Mouse (Mus musculus): ENCODE data around the gene Sgpl1. TPM values are rescaled to one million over a fixed set of nuclear protein-coding genes. Genes with fewer than 3 reads are reported as not detected.
"Not testable (repeated sequence)": the region's sequence is repeated elsewhere in the genome, so short reads cannot be mapped to it uniquely, and the experiment has no call there.

Gene Sgpl1
- total RNA-seq, 2 experiments from 2014 or later, result 20.4 to 22.8 TPM

DNA sequence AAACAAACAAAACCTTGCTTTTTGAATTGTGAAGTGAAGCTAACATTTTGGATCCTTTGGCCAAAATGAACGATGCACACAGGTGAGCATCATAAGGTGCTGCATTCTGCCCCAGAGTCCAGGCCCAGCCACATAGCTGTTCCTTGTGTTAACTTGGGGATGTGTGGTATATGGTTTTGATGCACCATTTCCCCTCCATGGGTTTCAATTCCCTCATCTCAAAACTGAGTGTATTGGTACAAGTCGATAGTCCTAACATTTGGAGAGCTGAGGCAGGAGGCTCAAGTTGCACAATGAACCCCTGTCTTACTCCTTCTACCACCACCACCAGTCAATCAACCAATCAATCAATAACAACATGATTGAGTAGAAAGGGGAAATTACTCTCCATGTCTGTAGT is 8.9 kb upstream of the Sgpl1 start:
- no peak for DNase-seq (ENCODE audit: low spot score in 2 of 2)

DNA sequence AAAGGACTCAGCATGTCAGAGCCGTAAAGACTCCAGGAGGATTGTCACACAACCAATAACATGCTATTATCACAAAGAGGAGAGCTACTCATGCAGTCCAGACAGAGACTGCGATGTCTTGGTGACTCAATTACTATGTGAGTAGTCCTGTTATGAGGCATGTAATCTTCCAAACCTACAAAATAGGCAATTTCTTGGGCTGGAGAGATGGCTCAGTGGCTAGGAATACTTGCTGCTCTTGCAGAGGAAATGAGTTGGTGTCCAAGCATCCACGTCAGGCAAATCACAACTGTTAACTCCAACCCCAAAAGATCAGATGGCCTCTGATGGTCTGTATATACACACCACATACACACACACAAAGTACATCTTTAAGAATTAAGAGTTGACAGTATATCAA is 8.1 kb upstream of the Sgpl1 start:
- DNase-seq (ENCODE audit: low spot score in 2 of 2), result no peak

- no peak for DNase-seq (ENCODE audit: low spot score in 2 of 2)
Measured at GRCm38 (mm10) chr10:61152131-61152530, 4.6 kb upstream of the Sgpl1 start.

DNA sequence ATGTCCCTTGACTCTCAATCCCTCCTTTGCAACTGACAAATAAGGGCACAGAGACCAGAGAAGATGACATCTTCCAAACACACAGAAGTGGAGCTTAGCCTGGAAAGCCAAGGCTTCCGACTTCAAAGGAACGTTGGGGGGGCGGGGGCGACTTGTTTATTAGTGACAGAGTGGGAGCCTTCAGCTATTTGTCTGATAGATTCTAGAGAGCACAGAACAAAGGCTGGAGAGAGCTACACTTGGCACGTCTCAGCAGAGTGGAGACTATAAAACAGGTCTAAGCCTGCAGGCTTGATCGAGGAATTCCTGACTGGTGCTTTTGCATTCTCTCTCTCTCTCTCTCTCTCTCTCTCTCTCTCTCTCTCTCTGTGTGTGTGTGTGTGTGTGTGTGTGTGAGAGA is 3.1 kb upstream of the Sgpl1 start:
- no peak for DNase-seq (ENCODE audit: low spot score in 2 of 2)

DNA sequence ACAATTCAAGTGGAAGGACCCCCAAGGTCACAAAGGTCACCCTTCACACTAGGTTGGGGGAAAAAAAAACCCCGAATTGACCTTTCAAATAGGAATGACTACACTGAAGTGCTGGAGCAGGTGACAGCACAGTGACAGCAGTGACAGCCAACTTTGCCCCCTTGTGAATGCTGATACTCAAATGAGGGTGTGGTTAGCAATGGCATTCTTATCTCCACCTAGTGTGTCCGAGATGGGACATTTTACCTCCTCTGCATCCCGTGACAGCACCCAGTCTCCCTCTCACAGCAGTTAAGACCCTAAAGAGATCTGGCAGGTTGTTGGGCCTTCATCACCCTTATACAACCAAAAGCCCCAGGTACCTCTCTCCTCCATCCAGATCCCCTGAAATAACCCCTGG is 2.0 kb upstream of the Sgpl1 start:
- no peak for DNase-seq (ENCODE audit: low spot score in 2 of 2)

DNA sequence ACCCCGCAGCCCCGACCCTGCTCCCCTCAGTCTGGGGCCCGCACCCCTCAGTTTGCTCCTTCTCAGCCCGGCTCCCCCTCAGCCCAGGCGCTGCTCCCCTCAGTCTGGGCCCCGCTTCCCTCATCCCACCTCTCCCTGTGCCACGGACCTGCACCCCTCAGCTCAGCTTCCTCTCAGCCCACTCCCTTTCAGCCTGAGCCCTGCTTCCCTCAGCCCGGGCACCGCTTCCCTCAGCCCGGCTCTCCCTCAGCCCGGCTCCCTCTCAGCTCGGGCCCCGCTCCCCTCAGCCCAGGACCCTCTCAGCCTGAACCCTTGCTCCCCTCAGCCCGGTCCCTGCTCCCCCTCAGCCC is 721 bp downstream of the Sgpl1 start:
- DNase-seq (ENCODE audit: low spot score in 2 of 2), result peak; percentile 3 to 6

- DNase-seq (ENCODE audit: low spot score in 2 of 2), result peak; percentile 3 to 39
Measured at GRCm38 (mm10) chr10:61146119-61146806, 1.2 kb downstream of the Sgpl1 start.

- no peak for DNase-seq (ENCODE audit: low spot score in 2 of 2)
Measured at GRCm38 (mm10) chr10:61145766-61146118, 1.8 kb downstream of the Sgpl1 start.

GRCm38 (mm10) chr10:61143343-61143742 is 4.2 kb downstream of the Sgpl1 start:
- no peak for DNase-seq (ENCODE audit: low spot score in 2 of 2)

DNA sequence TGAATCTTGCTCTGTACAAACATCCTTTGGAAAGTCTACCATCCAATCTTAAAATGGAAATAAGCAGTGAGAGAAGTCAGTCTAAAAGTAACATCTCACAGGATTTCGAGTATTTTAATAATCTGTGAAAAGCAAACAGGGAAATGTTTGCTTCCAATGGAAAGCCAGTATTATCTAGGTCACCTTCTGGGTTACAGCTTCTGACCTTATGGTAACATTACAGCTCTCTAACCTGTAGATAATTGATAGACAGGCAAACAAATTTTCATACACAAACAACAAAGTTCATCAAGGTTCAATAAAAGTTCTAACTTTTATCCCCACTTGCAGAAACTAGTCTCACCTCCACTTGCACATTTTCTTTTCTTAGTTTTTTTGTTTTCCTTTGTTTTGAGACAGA is 9.9 kb downstream of the Sgpl1 start:
- no peak for DNase-seq (ENCODE audit: low spot score in 2 of 2)

GRCm38 (mm10) chr10:61135226-61135839 is 12.2 kb downstream of the Sgpl1 start:
- no peak for DNase-seq (ENCODE audit: low spot score in 2 of 2)

DNA sequence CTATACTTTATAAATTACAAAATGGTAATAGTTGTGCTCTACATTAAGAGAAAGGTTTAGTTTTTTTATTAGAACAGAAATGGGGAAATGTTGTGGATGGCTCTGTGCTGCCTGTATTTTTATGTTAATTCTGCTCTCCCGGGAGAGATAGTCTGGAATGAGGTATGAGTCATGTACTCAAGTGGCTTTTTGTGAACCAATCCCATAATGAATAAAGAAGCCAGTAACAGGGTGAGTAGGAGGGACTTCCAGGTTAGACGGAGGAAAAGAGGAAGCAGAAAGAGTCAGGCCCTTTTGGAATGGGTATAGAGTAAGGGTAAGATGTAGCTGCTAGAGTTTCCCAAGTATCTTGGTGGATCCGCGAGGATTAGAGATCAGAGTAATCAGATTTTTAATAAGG is 13.5 kb downstream of the Sgpl1 start:
- DNase-seq (ENCODE audit: low spot score in 2 of 2), result no peak

GRCm38 (mm10) chr10:61130959-61131358 is 16.5 kb downstream of the Sgpl1 start:
- DNase-seq (ENCODE audit: low spot score in 2 of 2), result no peak

DNA sequence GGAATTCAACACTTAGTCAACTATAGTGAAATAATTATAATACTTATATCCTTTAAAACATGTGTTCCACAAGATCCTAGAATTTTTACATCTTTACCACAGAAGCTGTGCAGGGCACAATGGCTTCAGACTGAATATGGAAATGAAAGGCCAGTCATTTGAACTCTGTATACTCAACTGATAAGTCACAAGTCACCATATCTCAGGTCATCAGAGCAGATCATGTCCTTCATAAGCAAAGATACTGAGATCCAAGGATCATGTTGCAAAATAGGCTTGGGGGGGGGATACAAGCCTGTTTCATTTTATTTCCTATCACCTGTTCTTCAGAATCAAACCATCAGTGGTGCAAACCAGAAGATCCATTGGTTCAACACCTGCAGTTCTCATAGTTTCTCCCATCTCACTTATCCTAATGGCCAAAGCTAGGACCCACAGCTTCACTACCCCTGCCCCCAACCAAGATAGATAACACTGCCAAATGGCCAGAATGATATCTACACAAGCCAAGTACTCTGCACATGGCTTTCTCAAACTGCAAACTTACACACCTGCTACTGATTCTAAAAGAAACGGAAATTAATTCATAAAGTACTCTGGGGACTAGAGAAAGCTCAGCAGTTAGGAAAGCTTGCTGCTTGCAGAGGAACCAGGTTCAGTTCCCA is 18.7 kb downstream of the Sgpl1 start:
- no peak for DNase-seq (ENCODE audit: low spot score in 2 of 2)

GRCm38 (mm10) chr10:61124462-61124861 is 23.0 kb downstream of the Sgpl1 start:
- no peak for DNase-seq (ENCODE audit: low spot score in 2 of 2)

DNA sequence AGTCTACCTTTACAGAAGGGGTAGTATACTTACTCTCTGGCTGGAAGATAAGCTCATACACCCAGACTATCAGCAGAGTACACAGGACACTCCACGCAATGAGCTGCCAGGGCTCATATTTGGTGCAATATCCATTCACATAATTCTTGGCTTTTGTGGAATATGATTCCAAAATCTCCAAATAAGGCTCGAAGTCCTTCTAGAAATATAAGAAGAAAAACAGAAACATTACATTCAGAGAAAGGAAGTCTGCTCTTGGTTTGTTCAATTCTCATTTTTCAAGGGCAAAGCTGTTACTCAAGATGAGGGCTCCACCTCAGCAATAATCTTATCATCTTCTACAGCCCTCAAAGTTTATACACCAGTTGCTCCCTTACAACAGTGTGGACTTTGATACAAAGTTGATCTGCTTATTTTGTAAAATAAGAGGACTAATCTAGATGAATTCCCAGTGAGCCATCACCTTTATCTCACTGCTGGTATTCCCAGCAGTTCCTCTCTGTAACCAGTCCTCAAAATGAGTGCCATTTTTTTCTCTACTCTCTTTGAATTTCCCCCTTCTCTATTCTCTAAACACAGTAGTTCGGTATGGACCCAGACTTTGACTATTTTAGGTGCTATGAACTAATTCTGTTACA is 24.1 kb downstream of the Sgpl1 start:
- DNase-seq (ENCODE audit: low spot score in 2 of 2), result no peak

DNA sequence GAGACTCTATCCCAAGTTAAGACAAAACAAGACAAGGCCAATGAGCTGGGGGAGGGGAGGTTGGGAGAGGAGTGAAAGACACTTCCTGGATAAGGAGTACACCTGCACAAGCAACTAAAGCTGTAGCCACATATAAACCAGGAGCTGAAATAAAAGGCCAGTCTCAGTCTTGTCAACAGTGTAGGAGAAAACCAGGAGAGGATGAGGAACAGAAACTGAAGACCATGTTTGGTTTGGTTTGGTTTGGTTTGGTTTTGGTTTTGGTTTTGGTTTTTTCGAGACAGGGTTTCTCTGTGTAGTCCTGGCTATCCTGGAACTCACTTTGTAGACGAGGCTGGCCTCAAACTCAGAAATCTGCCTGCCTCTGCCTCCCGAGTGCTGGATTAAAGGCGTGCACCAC is 25.8 kb downstream of the Sgpl1 start:
- not testable (repeated sequence) for DNase-seq (ENCODE audit: low spot score in 2 of 2)

DNA sequence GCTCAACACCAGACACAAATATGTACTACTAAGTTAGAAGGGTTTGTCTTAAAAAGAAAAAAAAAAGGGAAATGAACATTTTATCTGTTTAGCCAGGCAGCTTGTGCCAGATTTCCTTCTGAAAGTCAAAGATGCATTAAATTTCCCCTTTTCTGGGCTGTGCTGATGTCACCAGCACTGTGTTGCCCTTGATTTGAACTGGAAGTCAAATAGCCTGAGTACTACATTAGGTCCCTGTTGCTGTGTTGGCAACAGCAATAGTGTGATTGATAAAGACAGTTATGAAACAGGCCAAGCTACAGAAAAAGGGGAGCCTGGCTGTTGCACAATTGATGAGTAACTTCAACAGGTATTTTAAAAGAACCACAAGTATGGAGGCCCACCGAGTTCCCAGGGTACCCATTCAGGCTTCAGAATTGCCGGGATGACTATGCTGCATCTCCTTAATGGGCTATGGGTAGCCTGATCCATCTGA is 33.2 kb downstream of the Sgpl1 start:
- no peak for DNase-seq (ENCODE audit: low spot score in 2 of 2)

- DNase-seq (ENCODE audit: low spot score in 2 of 2), result no peak
Measured at GRCm38 (mm10) chr10:61103564-61104114, 43.9 kb downstream of the Sgpl1 start.

DNA sequence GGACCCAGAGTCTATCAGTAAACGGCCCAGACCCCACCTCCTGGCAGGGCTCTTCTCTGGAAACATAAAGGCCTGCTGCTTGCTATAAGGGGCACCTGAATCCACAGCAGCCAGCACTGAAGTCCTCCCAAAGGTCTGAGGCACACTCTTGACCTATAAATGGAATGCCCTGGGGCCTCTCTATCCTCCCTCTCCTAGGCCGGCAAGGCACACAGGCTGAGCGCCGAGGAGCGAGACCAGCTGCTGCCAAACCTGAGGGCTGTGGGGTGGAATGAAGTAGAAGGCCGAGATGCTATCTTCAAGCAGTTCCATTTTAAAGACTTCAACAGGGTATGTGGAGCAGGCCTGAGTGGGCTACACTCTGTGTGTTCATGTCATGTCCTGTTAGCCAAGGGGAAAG is 55.6 kb downstream of the Sgpl1 start:
- DNase-seq (ENCODE audit: low spot score in 2 of 2), result no peak

DNA sequence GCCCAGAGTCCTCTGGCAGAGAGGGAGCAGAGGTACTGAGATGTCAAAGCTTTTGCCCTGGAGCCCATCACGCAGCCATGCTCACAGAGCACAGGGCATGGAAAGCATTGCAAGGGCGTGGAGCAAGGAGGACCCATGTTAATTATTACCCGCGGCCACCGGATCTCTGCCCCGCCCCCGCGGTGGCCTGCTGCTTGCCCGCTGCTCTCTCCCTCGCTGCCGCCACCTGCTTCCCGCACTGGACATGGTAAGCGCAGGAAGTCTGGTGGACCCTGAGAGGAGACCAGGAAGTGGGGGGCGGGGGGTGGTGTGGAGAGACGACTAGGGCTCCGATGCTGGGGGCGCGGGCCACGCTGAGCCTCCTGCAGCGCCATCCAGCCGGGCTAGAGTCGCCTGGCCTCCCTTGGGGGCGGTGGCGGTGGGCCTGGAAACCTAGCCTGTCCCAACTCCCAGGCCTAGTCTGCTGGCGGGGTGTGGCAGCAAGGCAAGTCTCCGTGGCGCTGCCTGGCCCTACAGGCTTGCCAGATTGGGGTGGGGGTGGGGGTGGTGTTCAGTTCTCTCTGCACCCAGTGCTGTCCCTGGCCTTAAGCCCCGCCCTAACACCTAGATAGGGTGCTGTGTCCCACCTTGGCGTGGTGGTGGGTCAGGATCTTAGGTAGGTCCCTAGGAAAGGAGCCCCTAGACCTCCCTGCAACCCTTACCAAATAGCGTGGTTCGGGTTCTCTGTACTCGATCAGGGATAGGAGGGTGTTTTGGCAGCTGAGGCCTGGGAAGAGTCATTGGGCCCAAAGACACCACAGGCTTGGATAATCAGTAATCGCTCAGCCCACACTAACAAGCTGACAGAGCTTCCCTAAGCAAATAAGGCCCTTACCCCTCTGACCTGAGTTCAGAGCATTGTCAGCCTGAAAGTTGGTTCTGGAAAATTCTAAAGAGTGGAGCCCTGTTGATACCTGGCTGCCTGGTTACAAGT is 58.0 kb downstream of the Sgpl1 start, which contains the start of gene Pcbd1:
Pcbd1 (plus strand) TSS at position 162 of the 973 bp plus-strand sequence.
- DNase-seq (ENCODE audit: low spot score in 2 of 2), result no peak

Data from layer of hippocampus, adult 18-20 months (tissue).